Mouse (Mus musculus) liver, embryonic 14.5 days (tissue): ENCODE measurements around the gene Rabif.

Experiments
- CTCF ChIP-seq: IDR thresholded peaks from 2 replicates; pipeline ENCODE4 v1.5.1; 2016; ENCODE audit warnings: antibody characterized with exemption, low read depth, control low read depth
- EP300 ChIP-seq: IDR thresholded peaks from 2 replicates; pipeline ENCODE4 v1.6.1; 2016; ENCODE audit warnings: antibody characterized with exemption, low read depth

- TF ChIP-seq CTCF (no peak), EP300 (no peak)
Observed at GRCm38 (mm10) chr1:134495216-134495539, 730 bp downstream of the Rabif start.
